Mouse (Mus musculus) neural tube, embryonic 13.5 days (tissue): Measurements from ENCODE around the gene Cryaa. TPM values are rescaled to one million over a fixed set of nuclear protein-coding genes. Genes with fewer than 3 reads are reported as not detected.
A peak's percentile ranks its signal among the peaks of the same experiment; 100 is the strongest.

Experiments used
- ATAC-seq: fragments of 200-750 bp; cut with Nextera tagmentation; 2 replicates; pipeline ENCODE4 v1.8.0; 2017; ENCODE audit warnings: low read depth, mild to moderate bottlenecking, moderate TSS enrichment, moderate library complexity
- H3K27ac ChIP-seq: fragments of 300-500 bp; sonication (generic); replicated peaks from 2 replicates; pipeline ENCODE4 v1.5.1; 2015; ENCODE audit warnings: moderate library complexity, mild to moderate bottlenecking, inconsistent platforms
- H3K27me3 ChIP-seq: fragments of 300-500 bp; sonication (generic); 2 replicates; pipeline ENCODE4 v1.6.1; 2015; ENCODE audit warnings: mild to moderate bottlenecking, inconsistent platforms
- H3K36me3 ChIP-seq: fragments of 300-500 bp; sonication (generic); 2 replicates; pipeline ENCODE4 v1.6.1; 2015; ENCODE audit warnings: mild to moderate bottlenecking, inconsistent platforms
- H3K4me1 ChIP-seq: fragments of 300-500 bp; sonication (generic); replicated peaks from 2 replicates; pipeline ENCODE4 v1.6.1; 2015; ENCODE audit warnings: inconsistent platforms
- H3K4me2 ChIP-seq: fragments of 300-500 bp; sonication (generic); 2 replicates; pipeline ENCODE4 v1.6.1; 2015; ENCODE audit warnings: inconsistent platforms, mild to moderate bottlenecking, moderate library complexity
- H3K4me3 ChIP-seq: fragments of 300-500 bp; sonication (generic); 2 replicates; pipeline ENCODE4 v1.5.1; 2015; ENCODE audit warnings: mild to moderate bottlenecking, inconsistent platforms
- H3K9ac ChIP-seq: fragments of 300-500 bp; sonication (generic); 2 replicates; pipeline ENCODE4 v1.6.1; 2015; ENCODE audit warnings: moderate library complexity, mild to moderate bottlenecking, inconsistent platforms
- H3K9me3 ChIP-seq: fragments of 300-500 bp; sonication (generic); 2 replicates; pipeline ENCODE4 v1.6.1; 2016; ENCODE audit warnings: inconsistent platforms
- WGBS: fragments of 180-500 bp; shearing (Covaris S2); methylation state at CpG from one replicate; pipeline ENCODE4 v1.1.7; 2015; 5-methylcytosine and 5-hydroxymethylcytosine counted together
- polyA plus RNA-seq: library from polyadenylated mRNA; unstranded; fragments of >200 nt; fragmentation: Nextera tagmentation; extraction: Ambion mirVana; gene quantifications from 2 replicates; pipeline ENCODE4 v1.2.1, GENCODE M21; 2015

The Cryaa gene
- polyA plus RNA-seq, 1 experiment from 2014 or later, result not detected

GRCm38 (mm10) chr17:31664760-31665159 lies 12.8 kb upstream of the Cryaa start:
- 13% methylated on average over 4 of the region's 4 CpGs for WGBS

GRCm38 (mm10) chr17:31668306-31668705 lies 9.3 kb upstream of the Cryaa start:
- Histone ChIP-seq H3K27ac (no peak overlapping the region), H3K4me2 (no peak overlapping the region), H3K9me3 (no peaks in the 10 kb centered on the region), H3K4me1 (peaks cover 8% of the 10 kb centered on the region), H3K9ac (no peak overlapping the region), H3K27me3 (no peaks in the 10 kb centered on the region), H3K36me3 (no peaks in the 10 kb centered on the region), H3K4me3 (no peak overlapping the region)
- 81% methylated on average over 9 of the region's 9 CpGs for WGBS
- no peak for ATAC-seq

More at GRCm38 (mm10) chr17:31664760-31665159, 12.8 kb upstream of the Cryaa start:
- Histone ChIP-seq H3K27ac (no peak overlapping the region), H3K9ac (no peak overlapping the region), H3K4me1 (no peaks in the 10 kb centered on the region), H3K9me3 (no peaks in the 10 kb centered on the region), H3K4me3 (no peak overlapping the region), H3K36me3 (no peaks in the 10 kb centered on the region), H3K27me3 (no peaks in the 10 kb centered on the region), H3K4me2 (no peak overlapping the region)
- peak; percentile 57; the same call in 1 of the 2 replicates for ATAC-seq

- Histone ChIP-seq H3K4me1 (peaks cover 8% of the 10 kb centered on the region), H3K4me2 (no peak overlapping the region), H3K36me3 (no peaks in the 10 kb centered on the region), H3K4me3 (no peak overlapping the region), H3K27me3 (no peaks in the 10 kb centered on the region), H3K9ac (no peak overlapping the region), H3K27ac (0 out of 2 replicates have a peak overlapping the region, but pooled peaks have one; percentile 9), H3K9me3 (no peaks in the 10 kb centered on the region)
- 13% methylated on average over 11 of the region's 11 CpGs for whole genome bisulfite sequencing
- ATAC-seq, result 0 out of 2 replicates have a peak, but pooled peaks have one; percentile 11
These were observed 7.4 kb upstream of the Cryaa start for GRCm38 (mm10) chr17:31670163-31670562.

GRCm38 (mm10) chr17:31671698-31672097 lies 5.9 kb upstream of the Cryaa start:
- ATAC-seq, result no peak
- Histone ChIP-seq H3K4me1 (peaks cover 8% of the 10 kb centered on the region), H3K36me3 (no peaks in the 10 kb centered on the region), H3K27ac (no peak overlapping the region), H3K4me2 (no peak overlapping the region), H3K9ac (no peak overlapping the region), H3K4me3 (no peak overlapping the region), H3K27me3 (no peaks in the 10 kb centered on the region), H3K9me3 (no peaks in the 10 kb centered on the region)
- 58% methylated on average over 8 of the region's 8 CpGs for WGBS

- no peak for ATAC-seq
- Histone ChIP-seq H3K4me2 (no peak overlapping the region), H3K4me3 (no peak overlapping the region), H3K9ac (no peak overlapping the region), H3K9me3 (no peaks in the 10 kb centered on the region), H3K27ac (no peak overlapping the region), H3K36me3 (no peaks in the 10 kb centered on the region), H3K4me1 (peaks cover 8% of the 10 kb centered on the region), H3K27me3 (no peaks in the 10 kb centered on the region)
- WGBS, result 91% methylated on average over 12 of the region's 12 CpGs
These were observed 5.3 kb upstream of the Cryaa start for GRCm38 (mm10) chr17:31672279-31672678.

- no peaks in the 10 kb centered on the region for H3K36me3 ChIP-seq
- H3K9ac ChIP-seq, result no peak overlapping the region
- H3K27me3 ChIP-seq, result no peaks in the 10 kb centered on the region
- no peaks in the 10 kb centered on the region for H3K9me3 ChIP-seq
- no peak overlapping the region for H3K4me2 ChIP-seq
- WGBS, result 82% methylated on average over 1 of the region's 1 CpGs
- no peak for ATAC-seq
- peaks cover 8% of the 10 kb centered on the region for H3K4me1 ChIP-seq
- no peak overlapping the region for H3K4me3 ChIP-seq
- no peak overlapping the region for H3K27ac ChIP-seq
These were observed 3.2 kb upstream of the Cryaa start for GRCm38 (mm10) chr17:31674426-31674825.

GRCm38 (mm10) chr17:31680450-31680849 lies 2.8 kb downstream of the Cryaa start:
- 69% methylated on average over 2 of the region's 2 CpGs for WGBS
- H3K27ac ChIP-seq, result no peak overlapping the region
- no peaks in the 10 kb centered on the region for H3K27me3 ChIP-seq
- H3K4me3 ChIP-seq, result no peak overlapping the region
- H3K4me2 ChIP-seq, result no peak overlapping the region
- H3K9ac ChIP-seq, result no peak overlapping the region
- H3K9me3 ChIP-seq, result no peaks in the 10 kb centered on the region
- no peak for ATAC-seq
- peaks cover 4% of the 10 kb centered on the region; the same call in 1 of the 2 replicates for H3K4me1 ChIP-seq
- no peaks in the 10 kb centered on the region for H3K36me3 ChIP-seq

- H3K4me2 ChIP-seq, result 0 out of 2 replicates have a peak overlapping the region, but pooled peaks have one; percentile 0
- no peaks in the 10 kb centered on the region for H3K27me3 ChIP-seq
- peak; percentile 85 for ATAC-seq
- peaks cover 14% of the 10 kb centered on the region for H3K4me1 ChIP-seq
- H3K36me3 ChIP-seq, result no peaks in the 10 kb centered on the region
- peak overlapping the region; percentile 72 for H3K27ac ChIP-seq
- no peaks in the 10 kb centered on the region for H3K9me3 ChIP-seq
- H3K9ac ChIP-seq, result peak overlapping the region; percentile 41
- WGBS, result 12% methylated on average over 17 of the region's 17 CpGs
- no peak overlapping the region for H3K4me3 ChIP-seq
These were observed 8.1 kb downstream of the Cryaa start for GRCm38 (mm10) chr17:31685514-31686224.

GRCm38 (mm10) chr17:31686225-31686564 lies 8.6 kb downstream of the Cryaa start:
- Histone ChIP-seq H3K36me3 (no peaks in the 10 kb centered on the region), H3K4me3 (no peak overlapping the region), H3K27me3 (no peaks in the 10 kb centered on the region), H3K27ac (peak overlapping the region; percentile 72), H3K4me2 (no peak overlapping the region), H3K9me3 (no peaks in the 10 kb centered on the region), H3K4me1 (peaks cover 14% of the 10 kb centered on the region), H3K9ac (peak overlapping the region; percentile 41)
- WGBS, result 49% methylated on average over 3 of the region's 3 CpGs
- peak; percentile 8; the same call in 1 of the 2 replicates for ATAC-seq

- H3K9ac ChIP-seq, result no peak overlapping the region
- WGBS, result 74% methylated on average over 9 of the region's 9 CpGs
- no peaks in the 10 kb centered on the region for H3K27me3 ChIP-seq
- no peak overlapping the region for H3K4me3 ChIP-seq
- H3K36me3 ChIP-seq, result no peaks in the 10 kb centered on the region
- no peak overlapping the region for H3K4me2 ChIP-seq
- H3K4me1 ChIP-seq, result peaks cover 19% of the 10 kb centered on the region
- H3K9me3 ChIP-seq, result no peaks in the 10 kb centered on the region
- no peak overlapping the region for H3K27ac ChIP-seq
- ATAC-seq, result no peak
These were observed 10.5 kb downstream of the Cryaa start for GRCm38 (mm10) chr17:31688112-31688511.

GRCm38 (mm10) chr17:31689606-31690005 lies 12.0 kb downstream of the Cryaa start:
- 63% methylated on average over 1 of the region's 1 CpGs for WGBS
- no peak overlapping the region for H3K27ac ChIP-seq
- H3K27me3 ChIP-seq, result no peaks in the 10 kb centered on the region
- H3K4me1 ChIP-seq, result peaks cover 29% of the 10 kb centered on the region
- no peak for ATAC-seq
- no peaks in the 10 kb centered on the region for H3K36me3 ChIP-seq
- H3K9me3 ChIP-seq, result no peaks in the 10 kb centered on the region
- no peak overlapping the region for H3K4me2 ChIP-seq
- no peak overlapping the region for H3K4me3 ChIP-seq
- no peak overlapping the region for H3K9ac ChIP-seq

GRCm38 (mm10) chr17:31692918-31693317 lies 15.3 kb downstream of the Cryaa start:
- peak; percentile 45; the same call in 1 of the 2 replicates for ATAC-seq
- H3K9me3 ChIP-seq, result no peaks in the 10 kb centered on the region
- no peak overlapping the region for H3K9ac ChIP-seq
- no peaks in the 10 kb centered on the region for H3K27me3 ChIP-seq
- 42% methylated on average over 5 of the region's 5 CpGs for WGBS
- no peak overlapping the region for H3K4me3 ChIP-seq
- no peak overlapping the region for H3K4me2 ChIP-seq
- H3K36me3 ChIP-seq, result no peaks in the 10 kb centered on the region
- peaks cover 17% of the 10 kb centered on the region for H3K4me1 ChIP-seq
- no peak overlapping the region for H3K27ac ChIP-seq
